Mouse (Mus musculus): Measurements from ENCODE around the gene 4933427D14Rik.

GRCm38 (mm10) chr11:72163198-72163597, 44.1 kb downstream of the 4933427D14Rik start:
- TF ChIP-seq CTCF (conservative IDR thresholded peaks at IDR 0.05; ENCODE audit: low read length) (no peak), NANOG (IDR thresholded peaks at IDR 0.05; ENCODE audit: borderline replicate concordance, low read length) (no peak)
